Mouse (Mus musculus) testis, adult 2 months (tissue): Measurements from ENCODE around the gene Wdr90.

ENCODE experiments used
- CTCF ChIP-seq: fragments of 200-500 bp; IDR thresholded peaks from 2 replicates; pipeline ENCODE4 v1.5.1; 2012; ENCODE audit warnings: low read depth, mild to moderate bottlenecking, inconsistent platforms, low read length, moderate library complexity; ENCODE audit not compliant: control insufficient read depth, insufficient read depth, insufficient replicate concordance
- POLR2A ChIP-seq: fragments of 200-500 bp; IDR thresholded peaks from 2 replicates; pipeline ENCODE4 v1.6.1; 2012; ENCODE audit warnings: low read depth, mild to moderate bottlenecking, inconsistent platforms, low read length, moderate library complexity; ENCODE audit not compliant: control insufficient read depth

DNA sequence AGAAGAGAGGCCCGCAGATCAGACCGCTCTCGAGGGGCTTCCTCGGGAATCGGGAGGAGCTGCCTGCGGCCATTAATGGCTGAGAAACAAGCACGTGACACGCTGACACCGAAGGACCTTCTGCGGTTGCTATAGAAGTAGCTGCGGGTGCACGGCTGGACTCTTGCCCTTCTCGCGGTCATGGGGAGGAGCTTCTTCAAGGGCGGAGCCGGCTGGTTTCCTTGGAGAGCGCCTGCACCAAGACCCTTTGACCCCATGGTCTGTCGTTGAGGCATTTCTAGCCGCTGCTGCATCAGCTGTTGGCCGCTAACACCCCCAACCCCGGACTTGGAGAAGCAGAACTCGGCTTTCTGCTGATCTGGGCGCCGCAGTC is 28.0 kb downstream of the Wdr90 start, which contains the start of gene Stub1:
- peak; percentile 12; the same call in 1 of the 2 replicates for TF ChIP-seq POLR2A
- TF ChIP-seq CTCF = no peak
